Mouse (Mus musculus): Measurements from ENCODE around the gene Dtx2. TPM values are rescaled to one million over a fixed set of nuclear protein-coding genes. Genes with fewer than 3 reads are reported as not detected.

The Dtx2 gene
- 26.4 and 28.1 TPM in 2 replicates for polyA plus RNA-seq (2015; fragmentation: Nextera tagmentation; extraction: Ambion mirVana)

- Histone ChIP-seq H3K4me2 (ENCODE audit: low read length) (peak within 1 kb of the TSS; percentile 82), H3K36me3 (ENCODE audit: control insufficient read depth, insufficient read depth) (peaks cover 9% of the 10 kb centered on the region), H3K27me3 (replicated peaks; ENCODE audit: control insufficient read depth, insufficient read depth, low read length) (no peaks in the 10 kb centered on the region), H3K9me3 (ENCODE audit: control insufficient read depth, low read length) (0 out of 2 replicates have a peak, but pooled peaks cover 2% of the 10 kb centered on the region), H3K9ac (replicated peaks; ENCODE audit: low read depth, low read length) (peak within 1 kb of the TSS; percentile 84), H3K4me3 (replicated peaks; ENCODE audit: low read length) (peak within 1 kb of the TSS; percentile 78), H3K27ac (ENCODE audit: low read length) (peak within 1 kb of the TSS; percentile 83), H3K4me1 (replicated peaks; ENCODE audit: control insufficient read depth, insufficient read depth, low read length) (peaks cover 8% of the 10 kb centered on the region)
- under 1% methylated on average over 39 of the region's 47 CpGs for WGBS
- ATAC-seq, result peak; percentile 96
Measured at GRCm38 (mm10) chr5:135994725-135995687, at the start of gene Dtx2. Gene Dtx2, plus strand, starts transcription at chr5:135994800.

DNA sequence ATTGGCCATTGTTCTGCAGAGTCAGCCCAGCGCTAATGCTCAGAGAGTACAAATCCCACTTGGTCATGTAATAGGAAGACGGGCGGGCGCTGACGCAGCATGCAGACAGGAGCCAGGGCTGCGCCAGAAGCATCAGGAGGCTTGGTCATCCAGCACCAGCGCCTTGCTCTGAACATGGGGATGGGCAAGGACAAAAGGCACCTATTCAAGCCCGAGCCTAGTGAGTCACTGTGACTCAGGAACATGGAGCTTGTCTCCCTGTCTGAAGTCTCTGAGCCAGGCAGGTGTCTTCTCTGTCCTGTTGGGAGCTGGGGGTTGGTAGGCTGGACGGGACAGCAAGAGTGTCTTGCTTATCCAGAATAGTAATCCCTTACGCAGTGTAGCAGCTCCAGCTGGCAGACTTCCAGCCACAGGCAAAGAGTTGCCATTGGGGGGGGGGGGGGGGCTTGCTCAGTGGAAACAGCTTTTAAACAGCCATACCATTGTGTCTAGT is 48.6 kb upstream of the Dtx2 start:
- WGBS, result 39% methylated on average over 10 of the region's 10 CpGs
- H3K27ac ChIP-seq (ENCODE audit: low read length), result no peak overlapping the region
- peak; percentile 43; the same call in 1 of the 2 replicates for ATAC-seq

GRCm38 (mm10) chr5:135946621-135947020 is 48.0 kb upstream of the Dtx2 start:
- ATAC-seq, result no peak
- Histone ChIP-seq H3K36me3 (ENCODE audit: control insufficient read depth, insufficient read depth) (no peaks in the 10 kb centered on the region), H3K4me2 (ENCODE audit: low read length) (no peak overlapping the region), H3K27ac (ENCODE audit: low read length) (no peak overlapping the region), H3K4me3 (replicated peaks; ENCODE audit: low read length) (no peak overlapping the region), H3K27me3 (replicated peaks; ENCODE audit: control insufficient read depth, insufficient read depth, low read length) (no peaks in the 10 kb centered on the region), H3K4me1 (replicated peaks; ENCODE audit: control insufficient read depth, insufficient read depth, low read length) (peaks cover 8% of the 10 kb centered on the region), H3K9me3 (ENCODE audit: control insufficient read depth, low read length) (no peaks in the 10 kb centered on the region), H3K9ac (replicated peaks; ENCODE audit: low read depth, low read length) (no peak overlapping the region)
- WGBS, result 77% methylated on average over 5 of the region's 5 CpGs

More for the DNA sequence above, 48.6 kb upstream of the Dtx2 start:
- Histone ChIP-seq H3K4me3 (replicated peaks; ENCODE audit: low read length) (no peak overlapping the region), H3K27me3 (replicated peaks; ENCODE audit: control insufficient read depth, insufficient read depth, low read length) (no peaks in the 10 kb centered on the region), H3K4me1 (replicated peaks; ENCODE audit: control insufficient read depth, insufficient read depth, low read length) (peaks cover 8% of the 10 kb centered on the region), H3K9me3 (ENCODE audit: control insufficient read depth, low read length) (no peaks in the 10 kb centered on the region), H3K9ac (replicated peaks; ENCODE audit: low read depth, low read length) (no peak overlapping the region), H3K36me3 (ENCODE audit: control insufficient read depth, insufficient read depth) (no peaks in the 10 kb centered on the region), H3K4me2 (ENCODE audit: low read length) (0 out of 2 replicates have a peak overlapping the region, but pooled peaks have one; percentile 16)

DNA sequence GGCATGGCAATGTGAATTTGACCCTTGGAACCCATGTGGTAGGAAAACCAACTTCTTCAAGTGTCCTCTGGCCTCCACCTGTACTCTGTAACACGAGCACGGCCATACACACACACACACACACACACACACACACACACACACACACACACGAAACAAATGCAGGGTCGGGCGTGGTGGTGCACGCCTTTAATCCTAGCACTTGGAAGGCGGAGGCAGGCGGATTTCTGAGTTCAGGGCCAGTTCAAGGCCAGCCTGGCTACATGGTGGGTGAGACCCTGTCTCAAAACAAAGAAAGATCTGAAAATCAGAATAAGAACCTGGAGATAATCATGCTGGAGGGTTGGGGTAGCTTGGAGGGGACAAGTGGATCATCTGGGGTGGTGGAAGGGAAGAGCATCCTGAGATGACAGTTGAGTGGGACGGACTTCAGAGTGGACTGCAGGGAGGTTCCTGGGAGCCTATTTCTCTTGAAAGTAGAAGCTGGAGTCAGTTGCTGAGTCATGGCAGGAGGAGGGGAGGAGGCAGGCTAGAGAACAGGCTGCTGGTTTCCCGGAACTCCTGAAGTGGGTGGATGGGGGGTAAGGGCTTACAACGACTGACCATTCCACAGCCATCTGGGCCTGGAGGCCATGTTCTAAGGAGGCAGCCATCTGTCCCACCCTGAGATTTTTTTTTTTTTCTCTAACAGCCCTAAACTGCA is 43.7 kb upstream of the Dtx2 start:
- H3K9me3 ChIP-seq (ENCODE audit: control insufficient read depth, low read length), result no peaks in the 10 kb centered on the region
- peaks cover 7% of the 10 kb centered on the region for H3K4me1 ChIP-seq (replicated peaks; ENCODE audit: control insufficient read depth, insufficient read depth, low read length)
- no peak overlapping the region for H3K4me2 ChIP-seq (ENCODE audit: low read length)
- no peaks in the 10 kb centered on the region for H3K27me3 ChIP-seq (replicated peaks; ENCODE audit: control insufficient read depth, insufficient read depth, low read length)
- H3K36me3 ChIP-seq (ENCODE audit: control insufficient read depth, insufficient read depth), result no peaks in the 10 kb centered on the region
- H3K27ac ChIP-seq (ENCODE audit: low read length), result no peak overlapping the region
- H3K9ac ChIP-seq (replicated peaks; ENCODE audit: low read depth, low read length), result no peak overlapping the region
- 83% methylated on average over 11 of the region's 11 CpGs for WGBS
- H3K4me3 ChIP-seq (replicated peaks; ENCODE audit: low read length), result no peak overlapping the region
- no peak for ATAC-seq

GRCm38 (mm10) chr5:135951660-135952059 is 42.9 kb upstream of the Dtx2 start:
- Histone ChIP-seq H3K4me3 (replicated peaks; ENCODE audit: low read length) (no peak overlapping the region), H3K27me3 (replicated peaks; ENCODE audit: control insufficient read depth, insufficient read depth, low read length) (no peaks in the 10 kb centered on the region), H3K9ac (replicated peaks; ENCODE audit: low read depth, low read length) (no peak overlapping the region), H3K4me2 (ENCODE audit: low read length) (no peak overlapping the region), H3K4me1 (replicated peaks; ENCODE audit: control insufficient read depth, insufficient read depth, low read length) (no peaks in the 10 kb centered on the region; the same call in 1 of the 2 replicates), H3K27ac (ENCODE audit: low read length) (no peak overlapping the region), H3K9me3 (ENCODE audit: control insufficient read depth, low read length) (no peaks in the 10 kb centered on the region), H3K36me3 (ENCODE audit: control insufficient read depth, insufficient read depth) (no peaks in the 10 kb centered on the region)
- ATAC-seq, result no peak
- 90% methylated on average over 2 of the region's 2 CpGs for WGBS

- Histone ChIP-seq H3K4me3 (replicated peaks; ENCODE audit: low read length) (no peak overlapping the region), H3K4me1 (replicated peaks; ENCODE audit: control insufficient read depth, insufficient read depth, low read length) (peaks cover 5% of the 10 kb centered on the region), H3K9me3 (ENCODE audit: control insufficient read depth, low read length) (no peaks in the 10 kb centered on the region), H3K27me3 (replicated peaks; ENCODE audit: control insufficient read depth, insufficient read depth, low read length) (no peaks in the 10 kb centered on the region), H3K4me2 (ENCODE audit: low read length) (no peak overlapping the region), H3K27ac (ENCODE audit: low read length) (no peak overlapping the region), H3K9ac (replicated peaks; ENCODE audit: low read depth, low read length) (no peak overlapping the region), H3K36me3 (ENCODE audit: control insufficient read depth, insufficient read depth) (no peaks in the 10 kb centered on the region)
- ATAC-seq, result no peak
- 86% methylated on average over 2 of the region's 2 CpGs for WGBS
Measured at GRCm38 (mm10) chr5:135952830-135953229, 41.8 kb upstream of the Dtx2 start.

DNA sequence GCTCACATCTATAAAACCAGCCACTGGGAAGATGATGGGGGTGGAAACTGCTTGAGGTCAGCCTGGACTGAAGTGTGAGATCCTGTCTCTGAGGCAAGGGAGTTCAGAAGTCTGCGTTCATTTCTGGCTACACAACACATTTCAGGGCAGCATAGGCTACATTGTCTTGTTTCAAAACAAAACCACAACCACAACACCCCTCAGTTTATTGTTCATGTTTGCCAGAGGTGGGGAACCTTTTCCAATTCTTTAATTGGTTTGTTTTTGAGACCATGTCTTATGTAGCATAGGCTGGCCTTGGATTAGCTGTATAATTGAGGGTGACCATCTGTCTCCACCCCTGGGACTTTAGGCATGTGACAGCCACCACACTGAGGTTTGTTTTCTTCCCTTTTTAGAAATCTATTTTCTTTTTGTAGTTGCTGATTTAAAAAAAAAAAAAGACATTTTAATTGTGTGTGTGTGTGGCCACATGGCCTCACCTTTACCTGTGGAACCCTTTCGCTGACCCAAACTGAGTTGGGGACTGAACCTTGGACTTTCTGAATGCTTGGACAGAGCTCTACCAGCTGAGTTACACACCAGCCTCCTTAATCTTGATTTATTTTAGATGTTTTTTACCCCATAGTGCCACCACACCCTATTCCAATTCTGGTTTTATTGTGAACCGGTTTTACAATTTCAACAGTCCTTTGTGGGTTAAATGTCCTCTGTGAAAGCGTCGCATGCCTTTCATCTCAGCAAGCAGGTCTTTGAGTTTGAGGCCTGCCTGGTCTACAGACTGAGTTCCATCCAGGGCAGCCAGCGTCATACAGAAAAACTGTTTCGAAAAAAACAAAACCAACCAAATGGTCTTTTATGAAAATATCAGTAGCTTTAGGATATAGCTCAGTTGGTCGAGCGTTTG is 38.0 kb upstream of the Dtx2 start:
- H3K4me2 ChIP-seq (ENCODE audit: low read length), result peak overlapping the region; percentile 55
- WGBS, result 86% methylated on average over 9 of the region's 9 CpGs
- no peak for ATAC-seq
- H3K36me3 ChIP-seq (ENCODE audit: control insufficient read depth, insufficient read depth), result no peaks in the 10 kb centered on the region
- H3K4me1 ChIP-seq (replicated peaks; ENCODE audit: control insufficient read depth, insufficient read depth, low read length), result peaks cover 5% of the 10 kb centered on the region
- H3K9me3 ChIP-seq (ENCODE audit: control insufficient read depth, low read length), result no peaks in the 10 kb centered on the region
- H3K4me3 ChIP-seq (replicated peaks; ENCODE audit: low read length), result no peak overlapping the region; the same call in 1 of the 2 replicates
- no peaks in the 10 kb centered on the region for H3K27me3 ChIP-seq (replicated peaks; ENCODE audit: control insufficient read depth, insufficient read depth, low read length)
- peak overlapping the region; percentile 75 for H3K27ac ChIP-seq (ENCODE audit: low read length)
- peak overlapping the region; percentile 44; the same call in 1 of the 2 replicates for H3K9ac ChIP-seq (replicated peaks; ENCODE audit: low read depth, low read length)

DNA sequence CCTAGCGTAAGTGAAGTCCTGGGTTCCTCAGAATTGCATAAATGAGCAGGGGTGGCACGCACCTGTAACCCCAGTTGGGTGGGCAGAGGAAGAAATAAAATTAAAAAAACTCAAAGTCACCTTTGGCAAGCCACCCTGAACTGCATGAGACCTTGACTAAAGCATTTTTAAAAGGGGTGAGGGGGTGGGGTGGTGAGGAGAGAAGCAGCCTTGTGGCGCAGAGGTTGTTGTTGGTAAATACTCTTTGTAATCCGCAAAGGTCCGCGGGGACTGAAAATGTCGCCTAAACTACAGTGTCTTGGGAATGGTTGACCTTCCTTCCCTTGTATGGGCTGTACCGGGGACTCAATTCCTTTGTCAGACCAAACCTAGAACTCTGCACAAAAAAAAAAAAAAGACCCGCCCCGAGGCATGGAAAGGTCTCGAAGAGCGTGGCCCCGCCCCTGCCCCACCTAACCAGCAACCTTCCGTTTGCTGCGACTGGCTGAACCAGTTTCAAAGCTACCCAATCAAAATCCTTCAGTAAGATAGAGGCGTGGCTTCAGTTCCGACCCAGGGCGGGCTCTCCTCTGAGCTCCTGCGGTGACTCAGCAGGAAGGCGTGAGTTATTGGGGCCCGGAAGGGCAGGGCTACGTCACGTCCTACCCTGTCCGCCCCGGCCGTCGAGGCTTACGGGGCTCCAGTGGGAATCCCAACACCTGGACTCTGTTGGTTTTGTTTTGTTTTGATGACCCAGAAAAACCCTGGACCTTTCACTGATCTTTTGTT is 37.2 kb upstream of the Dtx2 start:
- H3K36me3 ChIP-seq (ENCODE audit: control insufficient read depth, insufficient read depth), result no peaks in the 10 kb centered on the region
- H3K9me3 ChIP-seq (ENCODE audit: control insufficient read depth, low read length), result no peaks in the 10 kb centered on the region
- H3K27ac ChIP-seq (ENCODE audit: low read length), result peak overlapping the region; percentile 75
- H3K27me3 ChIP-seq (replicated peaks; ENCODE audit: control insufficient read depth, insufficient read depth, low read length), result no peaks in the 10 kb centered on the region
- H3K4me2 ChIP-seq (ENCODE audit: low read length), result peak overlapping the region; percentile 55
- WGBS, result 9% methylated on average over 28 of the region's 28 CpGs
- peaks cover 12% of the 10 kb centered on the region for H3K4me1 ChIP-seq (replicated peaks; ENCODE audit: control insufficient read depth, insufficient read depth, low read length)
- peak; percentile 75 for ATAC-seq
- H3K4me3 ChIP-seq (replicated peaks; ENCODE audit: low read length), result peak overlapping the region; percentile 42
- H3K9ac ChIP-seq (replicated peaks; ENCODE audit: low read depth, low read length), result peak overlapping the region; percentile 44
